Mouse (Mus musculus) frontal cortex, adult (tissue): Measurements from ENCODE around the gene Spg7.
"Not testable (repeated sequence)": the region's sequence is repeated elsewhere in the genome, so short reads cannot be mapped to it uniquely, and the experiment has no call there.

Experiments used
- ATAC-seq: cut with Nextera tagmentation; 2 replicates; pipeline ENCODE4 v1.9.2; 2017; ENCODE audit warnings: mild to moderate bottlenecking, moderate library complexity, mixed read lengths; ENCODE audit not compliant: low TSS enrichment

The Spg7 gene

DNA sequence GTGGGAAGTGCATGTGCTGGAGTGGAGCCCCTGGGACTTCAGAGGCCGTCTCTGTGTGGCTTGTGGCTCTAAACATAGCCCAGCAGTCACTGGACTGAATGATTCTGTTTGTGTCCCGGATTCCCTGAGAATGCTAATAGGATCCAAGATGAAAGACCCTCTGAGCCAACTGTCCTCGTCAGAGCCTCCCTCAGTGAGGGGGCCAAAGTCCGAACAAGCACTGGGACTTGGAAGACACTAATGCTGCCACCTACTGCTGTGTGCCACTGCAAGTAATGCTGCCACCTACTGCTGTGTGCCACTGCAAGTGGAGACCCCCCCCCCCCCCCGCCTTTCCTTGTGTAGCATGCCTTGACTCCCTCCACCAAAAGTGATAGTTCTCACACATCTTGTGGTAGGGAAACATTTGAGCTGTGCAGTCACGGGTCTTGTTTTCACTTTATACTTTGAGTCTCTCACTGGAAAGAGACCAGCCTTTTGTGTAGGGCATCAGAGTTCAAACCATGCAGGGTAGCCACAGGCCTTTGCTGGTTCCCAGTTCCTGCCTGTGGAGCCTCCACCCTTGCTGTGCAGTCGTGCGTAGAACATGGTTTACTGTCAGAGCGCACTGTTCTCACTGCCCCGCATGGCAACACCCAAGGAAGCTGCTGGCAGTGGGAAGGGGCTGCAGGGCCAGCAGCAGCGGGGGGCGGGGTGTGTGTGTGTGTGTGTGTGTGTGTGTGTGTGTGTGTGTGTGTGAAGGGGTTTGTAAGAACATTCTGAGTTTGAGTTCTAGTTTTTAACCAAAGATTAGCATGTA is 35.2 kb downstream of the Spg7 start:
- no peak for ATAC-seq

DNA sequence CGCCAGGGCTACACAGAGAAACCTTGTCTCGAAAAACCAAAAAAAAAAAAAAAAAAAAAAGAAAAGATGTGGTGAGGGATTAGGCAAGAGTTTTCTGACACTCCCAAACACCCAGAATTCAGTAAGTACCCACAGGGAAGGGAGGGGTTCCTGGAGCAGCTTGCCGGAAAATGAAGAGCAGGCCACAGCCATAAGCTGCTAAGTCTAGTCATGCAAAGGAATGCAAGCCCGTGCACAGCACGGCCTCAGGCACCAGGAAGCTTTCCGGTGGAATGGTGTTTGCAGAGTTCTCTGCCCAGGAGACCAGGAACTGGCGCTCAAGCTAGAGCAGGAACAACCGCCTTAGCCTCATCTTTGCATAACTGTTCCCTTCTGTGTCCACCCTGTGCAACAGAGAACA is 37.5 kb downstream of the Spg7 start:
- ATAC-seq, result no peak

DNA sequence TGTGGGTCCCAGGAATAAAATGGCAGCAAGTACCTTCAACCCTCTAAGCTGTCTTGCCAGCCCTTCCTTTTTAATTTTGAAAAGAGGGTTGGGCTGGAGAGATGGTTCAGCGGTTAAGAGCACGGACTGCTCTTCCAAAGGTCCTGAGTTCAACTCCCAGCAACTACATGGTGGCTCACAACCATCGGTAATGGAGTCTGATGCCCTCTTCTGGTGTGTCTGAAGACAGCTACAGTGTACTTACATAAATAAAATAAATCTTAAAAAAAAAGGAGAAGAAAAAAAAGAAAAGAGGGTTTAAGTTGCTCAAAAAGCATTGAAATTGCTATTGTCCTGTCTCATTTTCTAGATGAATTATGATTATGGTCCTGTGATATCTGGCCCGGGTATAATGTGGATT is 38.5 kb downstream of the Spg7 start:
- no peak for ATAC-seq

DNA sequence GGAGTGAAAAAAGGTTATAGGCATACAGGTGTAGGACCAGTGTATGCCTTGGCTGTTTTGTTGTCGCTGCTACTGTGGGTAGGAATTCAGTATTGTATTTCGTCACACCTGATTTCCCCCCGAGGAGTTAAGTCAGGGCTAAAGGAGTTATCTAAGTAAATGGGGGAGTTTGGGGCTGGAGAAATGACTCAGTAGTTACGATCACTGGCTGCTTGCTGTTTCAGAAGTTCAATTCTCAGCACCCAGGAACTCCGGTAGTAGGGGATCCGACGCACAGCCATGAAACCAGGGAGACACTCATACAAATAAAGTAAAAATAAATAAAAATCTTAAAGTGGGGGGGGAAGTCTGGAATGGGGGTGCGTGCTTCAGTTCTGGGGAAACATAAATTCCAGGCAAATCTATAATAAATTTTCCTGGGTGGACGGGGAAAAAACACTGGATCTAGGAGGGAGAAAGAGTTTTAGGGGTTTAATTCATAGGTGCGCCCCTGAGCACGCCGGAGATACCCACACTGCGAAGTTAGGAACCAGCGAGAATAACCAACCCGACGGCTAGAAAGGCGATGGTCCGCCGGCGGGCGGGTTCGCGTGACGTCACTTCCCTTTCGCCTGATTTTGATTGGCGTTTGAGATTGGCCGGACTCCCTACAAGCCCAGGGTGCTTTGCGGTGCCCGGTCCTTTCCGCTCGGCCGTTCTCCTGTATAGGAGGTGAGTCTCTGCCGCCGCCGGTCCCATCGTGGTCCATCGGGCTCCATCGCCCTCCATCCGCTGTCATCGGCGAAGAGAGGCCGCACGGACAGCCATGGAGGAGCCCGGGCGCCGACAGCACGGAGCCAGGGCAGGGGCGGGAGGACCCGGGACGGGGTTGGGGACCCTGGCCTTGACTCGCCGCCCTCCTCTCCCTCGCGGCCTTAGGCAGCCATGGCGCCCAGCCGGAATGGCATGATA is 39.3 kb downstream of the Spg7 start, which contains the start of gene Rpl13:
Rpl13 (plus strand) TSS at position 616 of the 951 bp plus-strand sequence.
- peak; percentile 93 for ATAC-seq

DNA sequence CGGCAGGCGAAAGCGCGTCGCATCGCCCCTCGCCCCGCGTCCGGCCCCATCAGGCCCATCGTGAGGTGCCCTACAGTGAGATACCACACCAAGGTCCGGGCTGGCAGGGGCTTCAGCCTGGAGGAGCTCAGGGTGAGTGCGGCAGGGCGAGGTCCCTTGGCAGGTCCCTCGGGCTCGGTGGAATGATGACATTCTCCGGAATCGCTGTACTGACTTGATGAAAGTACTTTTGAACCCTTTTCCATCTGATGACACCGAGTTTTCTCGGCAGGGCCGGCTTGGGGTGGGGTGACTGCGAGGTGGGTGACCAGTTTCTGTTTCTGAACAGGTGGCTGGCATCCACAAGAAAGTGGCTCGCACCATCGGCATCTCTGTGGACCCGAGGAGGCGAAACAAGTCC is 40.1 kb downstream of the Spg7 start:
- ATAC-seq, result not testable (repeated sequence)

DNA sequence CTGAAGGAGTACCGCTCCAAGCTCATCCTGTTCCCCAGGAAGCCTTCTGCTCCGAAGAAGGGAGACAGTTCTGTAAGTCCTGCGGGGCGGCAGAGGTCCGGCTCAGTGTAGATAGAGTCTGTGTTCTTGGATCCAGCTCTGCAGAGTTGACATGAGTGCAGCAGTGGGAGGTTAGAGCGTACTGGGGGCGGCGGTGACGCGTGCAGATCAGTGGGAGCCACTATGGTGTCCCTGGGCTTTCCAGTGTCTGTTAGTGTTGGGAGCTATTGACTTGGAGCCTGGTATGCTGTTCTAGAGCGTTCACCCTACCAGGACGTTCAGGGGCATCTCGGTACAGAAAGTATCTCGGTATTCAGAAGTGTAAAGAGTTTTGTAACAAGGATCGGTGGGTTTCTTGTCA is 40.5 kb downstream of the Spg7 start:
- no peak for ATAC-seq

DNA sequence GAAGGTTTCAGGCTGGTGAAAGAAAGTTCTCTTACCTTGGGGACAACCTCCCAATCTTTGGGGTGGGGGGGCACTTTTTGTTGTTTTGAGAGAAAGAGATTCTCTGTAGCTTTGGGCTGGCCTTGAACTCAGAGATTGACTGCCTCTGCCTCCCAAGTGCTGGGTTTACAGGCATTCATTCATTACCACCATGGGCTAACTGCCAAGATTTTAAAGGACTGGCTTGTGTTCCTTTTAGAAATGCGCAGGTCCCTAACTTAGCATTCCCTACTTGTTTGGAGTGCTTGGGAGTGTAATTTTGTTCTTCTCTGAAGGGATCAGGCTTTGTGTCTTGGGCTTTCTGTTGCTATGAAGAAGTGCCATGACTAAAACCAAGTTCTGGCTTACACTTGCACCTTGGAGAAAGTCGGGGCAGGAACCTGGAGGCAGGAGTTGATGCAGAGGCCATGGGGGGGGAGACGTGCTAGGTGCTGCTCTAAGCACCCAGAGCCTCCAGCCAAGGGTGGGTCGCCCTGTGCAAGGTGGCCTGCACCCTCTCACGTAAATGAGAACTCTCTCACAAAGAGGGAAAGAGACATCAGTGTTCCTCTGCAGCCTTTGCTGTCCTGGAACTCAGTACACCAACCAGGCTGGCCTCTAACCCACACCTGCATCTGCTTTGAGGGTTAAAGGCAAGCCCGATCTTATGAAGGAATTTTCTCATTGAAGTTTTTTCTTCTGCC is 41.5 kb downstream of the Spg7 start:
- no peak for ATAC-seq

DNA sequence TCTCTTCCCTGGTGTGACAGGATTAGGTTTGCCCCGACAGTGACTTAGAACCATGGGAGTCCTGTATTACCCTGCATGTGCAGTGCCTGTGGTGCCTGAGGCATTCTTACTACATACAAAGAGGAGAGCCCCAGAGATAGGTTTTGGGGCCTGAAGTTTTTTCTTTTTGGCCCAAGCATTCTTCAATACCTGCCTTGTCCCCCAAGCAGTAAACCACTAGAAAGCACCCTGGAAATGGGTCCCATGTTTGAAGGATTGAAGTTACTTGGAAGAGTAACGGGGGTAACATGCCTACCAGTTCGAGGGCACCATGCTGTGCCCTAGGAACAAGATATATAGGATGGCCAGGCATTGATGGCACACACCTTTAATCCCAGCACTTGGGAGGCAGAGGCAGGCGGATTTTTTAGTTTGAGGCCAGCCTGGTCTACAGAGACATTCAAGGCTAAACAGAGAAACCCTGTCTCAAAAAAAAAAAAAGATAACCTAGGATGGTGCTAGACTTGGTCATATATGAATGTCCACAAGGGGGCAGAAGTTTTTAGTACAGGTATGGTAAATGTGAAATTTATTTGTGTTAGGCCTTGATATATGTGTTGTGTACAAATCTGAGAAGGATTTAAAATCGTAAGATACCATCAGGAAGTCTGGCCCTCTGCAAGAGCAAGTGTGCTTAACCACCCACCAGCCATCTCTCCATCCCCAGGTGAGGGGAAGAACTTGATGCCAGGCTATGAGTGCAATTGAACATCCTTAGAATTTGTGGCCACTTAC is 43.0 kb downstream of the Spg7 start:
- ATAC-seq, result no peak

DNA sequence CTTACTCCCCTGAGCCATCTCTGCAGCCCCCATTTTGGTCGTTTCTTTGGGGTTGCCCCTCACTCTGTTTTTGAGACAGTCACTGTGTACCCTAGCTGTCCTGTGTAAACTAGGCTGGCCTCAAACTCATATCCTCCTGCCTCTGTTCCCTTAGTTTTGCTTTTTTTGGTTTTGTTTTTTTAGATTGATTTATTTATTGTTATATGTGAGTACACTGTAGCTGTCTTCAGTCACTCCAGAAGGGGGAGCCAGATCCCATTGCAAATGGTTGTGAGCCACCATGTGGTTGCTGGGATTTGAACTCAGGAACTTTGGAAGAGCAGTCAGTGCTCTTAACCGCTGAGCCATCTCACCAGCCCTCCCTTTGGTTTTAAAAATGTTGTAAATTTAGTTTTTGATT is 43.8 kb downstream of the Spg7 start:
- ATAC-seq, result no peak

DNA sequence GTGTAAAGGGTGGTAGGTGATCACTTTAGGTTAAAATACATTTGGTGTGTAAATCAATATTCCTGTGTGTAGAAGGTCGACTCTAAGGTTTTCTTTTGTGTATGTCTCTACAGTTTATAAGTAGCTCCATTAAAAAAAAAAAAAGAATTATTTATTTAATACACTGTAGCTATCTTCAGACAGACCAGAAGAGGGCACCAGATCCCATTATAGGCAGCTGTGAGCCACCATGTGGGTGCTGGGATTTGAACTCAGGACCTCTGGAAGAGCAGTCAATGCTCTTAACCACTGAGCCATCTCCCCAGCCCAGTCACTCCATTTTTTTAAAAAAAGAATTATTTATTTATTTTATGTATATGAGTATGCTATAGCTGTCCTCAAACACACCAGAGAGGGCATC is 45.3 kb downstream of the Spg7 start:
- ATAC-seq, result no peak

DNA sequence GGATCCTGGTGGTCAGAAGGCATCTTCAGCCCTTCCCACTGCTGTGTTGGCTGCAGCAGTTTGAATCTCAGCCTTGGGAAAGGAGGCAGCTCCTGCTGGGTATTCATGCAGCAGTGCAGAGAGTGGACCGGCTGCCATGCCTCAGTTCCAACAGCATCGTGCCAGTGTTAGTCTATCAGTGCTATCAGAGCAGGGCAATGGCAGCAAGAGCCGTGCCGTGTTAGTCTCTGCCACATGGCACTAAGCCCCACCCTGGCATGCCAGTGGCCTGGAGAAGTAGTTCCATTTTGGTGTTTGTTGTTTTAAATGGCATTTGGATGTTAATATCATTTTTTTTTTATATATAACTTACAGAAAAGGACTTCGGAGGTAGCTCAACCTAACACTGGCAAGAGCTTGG is 46.2 kb downstream of the Spg7 start:
- no peak for ATAC-seq

DNA sequence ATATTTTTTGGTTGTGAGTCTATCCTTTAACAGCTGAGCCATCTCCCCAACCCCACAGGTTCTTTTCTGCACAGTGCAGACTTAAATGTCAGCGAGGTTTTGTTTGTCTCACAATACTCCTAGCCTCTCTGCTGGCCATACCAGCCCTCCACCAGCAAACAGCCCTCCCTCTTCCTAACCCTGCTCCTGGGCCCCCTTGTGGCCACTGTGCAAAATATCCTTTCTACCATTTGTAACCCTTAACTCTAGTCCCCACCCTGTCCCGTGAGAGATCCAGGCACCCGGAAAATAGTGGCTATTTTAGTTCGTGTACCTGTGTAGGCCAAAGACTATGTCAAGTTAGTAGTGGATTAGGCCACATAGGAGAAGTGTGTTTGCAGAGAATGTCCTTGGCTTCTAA is 47.9 kb downstream of the Spg7 start:
- peak; percentile 89; the same call in 1 of the 2 replicates for ATAC-seq

DNA sequence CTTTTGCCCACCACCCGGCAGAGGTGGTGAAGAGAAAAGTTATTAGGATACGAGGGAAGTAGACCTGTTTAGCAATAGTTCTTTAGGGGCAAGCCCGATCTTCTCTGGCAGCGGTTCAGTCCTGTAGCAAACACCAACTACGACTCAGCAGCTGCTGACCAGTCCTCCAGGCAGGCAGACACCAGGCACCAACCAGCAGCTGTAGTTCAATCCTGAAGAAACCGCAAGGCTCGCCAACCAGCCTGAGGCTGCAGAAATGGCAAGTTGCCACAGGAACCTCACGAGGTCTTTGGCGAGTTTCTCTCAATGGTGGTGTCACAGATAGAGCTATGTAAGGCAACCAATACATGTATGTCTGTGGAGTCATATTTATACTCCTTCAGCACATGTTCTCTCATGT is 50.1 kb downstream of the Spg7 start:
- ATAC-seq, result no peak

DNA sequence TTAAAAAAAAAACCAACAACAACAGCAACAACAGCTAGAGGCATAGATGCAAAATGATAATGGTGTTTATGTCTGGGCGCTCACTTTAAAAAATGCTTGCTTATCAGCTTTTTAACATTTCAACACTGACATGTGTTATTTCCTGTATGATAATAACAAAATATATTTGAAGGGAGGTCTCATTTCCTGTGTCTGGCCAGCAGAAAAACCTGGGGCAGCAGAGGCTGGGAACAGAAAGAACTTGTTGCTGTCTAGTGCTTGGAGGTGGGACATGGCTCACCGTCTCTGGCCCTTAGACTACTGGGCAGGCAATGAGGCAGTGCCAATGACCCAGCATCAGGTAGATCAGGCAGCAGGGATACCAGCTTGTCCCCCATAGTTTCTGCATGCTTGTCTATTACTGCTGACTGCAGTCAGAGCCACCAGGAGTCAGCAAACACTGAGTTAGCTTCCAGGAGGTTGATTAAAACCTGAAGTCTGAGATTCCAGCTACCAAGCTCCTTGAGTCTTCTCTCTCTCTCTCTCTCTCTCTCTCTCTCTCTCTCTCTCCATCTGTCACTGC is 51.2 kb downstream of the Spg7 start:
- ATAC-seq, result no peak

DNA sequence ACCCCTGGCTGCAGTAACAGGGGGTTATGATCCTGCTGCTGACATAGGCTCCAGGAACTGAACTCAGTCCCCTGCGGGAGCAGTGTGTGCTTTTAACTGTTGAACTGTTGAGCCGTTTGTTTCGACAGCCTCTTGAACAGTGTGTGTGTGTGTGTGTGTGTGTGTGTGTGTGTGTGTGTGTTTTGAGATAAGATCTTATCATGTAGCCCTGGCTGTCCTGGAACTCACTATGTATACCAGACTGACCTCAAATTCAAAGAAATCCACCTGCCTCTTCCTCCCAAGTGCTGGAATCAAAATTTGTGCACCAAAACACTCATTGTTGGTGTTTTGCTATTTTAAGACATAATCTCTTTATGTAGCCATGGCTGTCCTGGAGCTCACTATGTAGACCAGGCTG is 51.9 kb downstream of the Spg7 start:
- ATAC-seq, result no peak

DNA sequence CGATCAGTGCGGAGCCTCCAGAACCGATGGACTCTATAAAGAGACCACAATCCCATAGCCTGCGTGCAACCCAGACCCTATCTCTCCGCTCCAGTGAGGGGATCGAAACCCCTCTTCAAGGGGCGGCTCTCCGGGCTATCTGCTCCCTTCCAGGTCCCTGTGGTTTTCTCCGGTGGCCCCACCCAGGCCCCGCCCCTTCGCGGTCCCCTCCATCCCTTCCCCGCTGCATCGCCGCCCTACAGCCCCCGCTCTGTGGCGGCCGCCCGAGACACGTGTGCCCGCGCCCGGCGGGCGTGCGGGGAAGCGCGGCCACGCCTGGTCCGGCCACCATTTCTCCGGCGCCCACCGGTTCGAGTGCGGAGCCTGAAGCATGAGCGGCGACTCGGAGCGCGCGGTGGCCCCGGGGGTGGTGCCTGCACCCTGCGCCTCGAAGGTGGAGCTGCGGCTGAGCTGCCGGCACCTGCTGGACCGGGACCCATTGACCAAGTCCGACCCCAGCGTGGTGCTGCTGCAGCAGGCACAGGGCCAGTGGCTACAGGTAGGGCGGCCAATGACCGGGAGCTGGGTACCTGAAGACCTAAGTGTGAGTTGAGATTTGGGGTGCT is 54.5 kb downstream of the Spg7 start, which contains the start of gene Cpne7:
Cpne7 (plus strand) TSS at position 248 of the 605 bp plus-strand sequence.
- no peak for ATAC-seq

DNA sequence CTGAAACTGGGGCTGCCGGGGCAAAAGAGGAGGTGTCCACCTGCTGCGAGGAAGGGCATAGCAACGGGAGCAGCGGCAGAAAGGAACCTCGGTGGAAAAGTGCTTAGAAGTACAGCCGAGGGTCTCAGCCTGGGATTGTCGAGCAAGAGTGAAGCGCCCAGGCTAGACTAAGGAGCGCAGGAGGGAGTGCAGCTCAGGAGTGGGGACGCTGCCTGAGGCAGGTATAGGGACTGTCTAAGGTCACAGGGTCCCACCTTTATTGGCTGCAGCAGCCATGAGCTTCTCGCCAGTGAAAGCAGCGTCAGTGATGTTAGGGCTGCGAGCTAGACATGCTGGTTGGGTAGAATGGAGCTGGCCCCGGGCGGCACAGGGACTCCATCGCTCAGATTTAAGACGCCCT is 55.0 kb downstream of the Spg7 start:
- no peak for ATAC-seq

DNA sequence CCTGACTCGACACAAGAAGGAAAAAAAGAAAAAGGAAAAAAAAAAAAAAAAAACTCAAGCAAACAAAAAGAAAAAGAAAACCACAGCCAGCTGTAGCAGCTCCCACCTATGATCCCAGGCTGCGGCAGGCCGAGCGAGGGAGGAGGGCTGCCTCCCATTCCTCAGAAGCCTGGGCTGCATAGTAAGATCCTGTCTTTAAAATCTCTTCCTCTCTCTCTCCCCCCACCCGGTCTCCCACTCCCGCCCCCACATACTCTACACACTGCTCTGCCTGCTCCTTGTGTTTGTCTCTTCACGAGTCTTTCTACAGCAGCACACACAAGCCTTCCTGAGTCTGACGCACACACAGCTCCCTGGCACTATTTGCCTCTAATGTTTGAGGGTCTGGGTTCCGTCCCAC is 59.3 kb downstream of the Spg7 start:
- ATAC-seq, result peak; percentile 50; the same call in 1 of the 2 replicates

DNA sequence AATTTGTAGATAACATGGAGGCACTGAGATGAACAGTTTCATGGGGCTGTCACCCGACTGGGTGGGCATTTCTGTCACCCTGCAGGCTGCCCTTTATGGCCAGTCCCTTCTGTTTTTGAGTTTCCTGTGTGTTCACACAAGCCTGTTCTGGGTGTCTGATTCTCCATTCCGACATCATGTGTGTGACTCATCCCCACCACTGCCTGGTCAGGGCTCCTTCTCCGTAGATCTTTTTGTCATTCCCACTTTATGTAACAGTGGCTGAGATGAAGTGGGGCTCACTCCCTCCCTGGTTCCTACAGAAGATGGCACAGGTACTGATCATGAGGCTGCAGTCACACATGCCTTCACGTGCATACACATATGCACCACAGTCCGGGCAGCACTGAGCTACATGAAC is 59.9 kb downstream of the Spg7 start:
- ATAC-seq, result peak; percentile 82; the same call in 1 of the 2 replicates

DNA sequence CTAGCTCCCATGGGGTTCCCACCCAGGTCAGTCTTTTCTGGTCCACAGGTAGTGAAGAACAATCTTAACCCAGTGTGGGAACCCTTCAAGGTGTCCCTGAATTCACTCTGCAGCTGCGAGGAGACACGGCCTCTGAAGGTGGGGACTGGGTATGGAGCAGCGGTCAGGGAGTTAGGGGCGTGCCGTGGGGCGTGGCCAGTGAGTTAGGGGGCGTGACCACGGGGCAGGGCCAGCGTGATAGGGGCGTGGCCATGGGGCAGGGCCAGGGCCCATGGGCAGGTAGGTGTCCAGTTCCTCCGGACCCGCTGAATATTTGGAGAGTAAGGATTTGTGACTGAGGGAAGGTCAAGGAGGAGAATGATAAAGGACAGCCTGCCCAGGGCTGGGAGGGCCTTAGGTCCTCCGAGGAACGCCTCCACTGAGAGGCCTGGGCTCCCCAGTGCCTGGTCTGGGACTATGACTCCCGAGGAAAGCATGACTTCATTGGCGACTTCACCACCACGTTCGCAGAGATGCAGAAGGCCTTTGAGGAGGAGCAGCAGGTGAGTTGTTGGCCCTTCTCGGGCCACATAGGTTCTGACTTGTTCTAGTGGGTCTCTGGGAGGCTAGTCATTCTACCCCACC is 63.6 kb downstream of the Spg7 start:
- ATAC-seq, result no peak
